Mouse (Mus musculus): Measurements from ENCODE around the gene Slc29a3.

DNA sequence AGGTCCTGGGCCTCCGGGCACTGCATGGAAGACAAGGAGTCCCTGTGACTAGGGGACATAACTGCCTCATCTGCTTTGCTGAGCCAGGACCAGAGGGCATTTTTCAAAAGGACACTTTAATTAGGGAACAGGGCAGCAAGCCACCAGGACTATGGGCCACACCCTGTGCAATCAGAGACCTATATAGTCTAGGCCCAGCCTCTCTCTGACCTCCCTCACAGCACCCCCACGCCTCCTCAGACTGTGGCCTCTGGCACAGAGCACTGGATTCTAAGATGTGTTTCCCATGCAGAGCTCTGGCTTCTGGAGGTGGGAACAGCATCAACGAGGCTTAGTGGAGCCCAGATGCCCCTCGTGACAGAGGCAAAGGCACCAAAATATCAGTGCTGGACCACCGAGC is 43.4 kb upstream of the Slc29a3 start:
- TF ChIP-seq POLR2A (IDR thresholded peaks at IDR 0.05; ENCODE audit: extremely low read depth, insufficient read depth, low read length), result no peak
- no peak for TF ChIP-seq CTCF (IDR thresholded peaks at IDR 0.05; ENCODE audit: extremely low read depth, insufficient read depth, low read length)

Measured in cortical plate, adult 2 months (tissue).